Mouse (Mus musculus): ENCODE data around the gene Armh3. TPM values are rescaled to one million over a fixed set of nuclear protein-coding genes. Genes with fewer than 3 reads are reported as not detected.

The Armh3 gene
- total and polyA plus RNA-seq, 3 experiments = 1.1 to 4.9 (median 1.9) TPM

DNA sequence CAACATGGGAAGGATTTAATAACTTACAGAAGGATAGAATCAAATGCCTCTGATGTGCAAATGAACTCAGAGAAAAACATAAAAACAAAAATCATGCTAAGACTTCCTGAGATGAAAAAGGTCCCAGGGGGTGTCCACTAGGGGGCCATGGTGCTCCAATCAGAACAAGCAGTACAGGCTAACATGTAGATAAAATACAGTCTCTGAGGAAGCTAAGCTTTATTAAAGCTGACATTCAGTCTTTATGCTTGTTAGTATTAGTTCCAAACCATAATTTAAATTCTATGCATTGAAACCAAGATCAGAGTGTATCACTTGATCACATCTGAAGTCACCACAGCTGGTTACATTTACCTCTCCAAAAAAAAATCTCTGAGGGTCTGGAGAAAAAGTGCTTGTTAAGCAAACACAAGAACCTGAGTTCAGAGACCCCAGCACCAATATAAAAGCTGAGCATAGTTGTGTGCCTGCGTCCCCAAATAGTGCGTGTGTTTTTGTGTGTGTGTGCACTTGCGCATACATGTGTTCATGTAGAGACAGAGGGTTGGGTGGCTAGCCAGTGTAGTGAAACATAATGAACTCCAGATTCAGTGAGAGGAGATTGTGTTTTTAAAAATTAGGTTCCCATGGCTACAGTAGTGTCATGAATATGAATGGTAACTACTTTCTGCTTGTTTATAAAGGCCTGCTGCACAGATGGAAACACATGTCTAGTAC is 151.1 kb downstream of the Armh3 start:
- H3K4me1 ChIP-seq (ENCODE audit: control insufficient read depth in 1 of 2, insufficient read depth in 2 of 2) = peaks cover 3 to 39% of the 10 kb centered on the region in 2 experiments; a peak in 2 of 4 replicates
- H3K4me2 ChIP-seq (ENCODE audit: insufficient read depth, low read depth, poor library complexity, severe bottlenecking) = no peak overlapping the region
- no peaks in the 10 kb centered on the region for H3K27me3 ChIP-seq (replicated peaks)
- H3K4me3 ChIP-seq (replicated peaks in 1 of 3; ENCODE audit: low read depth in 2 of 3, low read length in 2 of 3, poor library complexity in 1 of 3) = no peak overlapping the region
- H3K79me2 ChIP-seq (replicated peaks; ENCODE audit: control insufficient read depth, extremely low read depth, insufficient read depth, poor library complexity, severe bottlenecking) = no peaks in the 10 kb centered on the region
- no peak overlapping the region for H3K27ac ChIP-seq (ENCODE audit: insufficient read depth, low read depth)
- no peak overlapping the region for H3K9ac ChIP-seq (ENCODE audit: insufficient read depth, low read depth)
- H3K9me3 ChIP-seq (replicated peaks; ENCODE audit: low read length) = no peaks in the 10 kb centered on the region
- no peaks in the 10 kb centered on the region for H3K36me3 ChIP-seq (replicated peaks in 1 of 2; ENCODE audit: control insufficient read depth in 1 of 2, insufficient read depth in 1 of 2, low read length in 1 of 2)
- dilution Hi-C loops (cut with MboI; ENCODE audit: extremely low pct_ligation_motif_present, extremely low pct_unique_long_range_greater_than_20kb, low sequenced_read_pairs) (no loop called here), in situ Hi-C loops (cut with MboI; ENCODE audit: low pct_ligation_motif_present, low pct_unique_long_range_greater_than_20kb, low sequenced_read_pairs) (no loop called here)
- DNase-seq (ENCODE audit: extremely low read depth) = peak; percentile 44
- TF ChIP-seq RAD21 (IDR thresholded peaks at IDR 0.05; ENCODE audit: low read depth, low read length) (peak; percentile 60), ZC3H11A (IDR thresholded peaks at IDR 0.05; ENCODE audit: low read depth, low read length) (no peak), CTCF (conservative IDR thresholded peaks at IDR 0.05 in 1 of 2, IDR thresholded peaks at IDR 0.05 in 1 of 2; ENCODE audit: low read depth in 2 of 2, low read length in 2 of 2) (peak; percentile 45 to 73), IRF4 (IDR thresholded peaks at IDR 0.05; ENCODE audit: low read depth, low read length) (no peak), SMC3 (IDR thresholded peaks at IDR 0.05; ENCODE audit: low read depth, low read length) (peak; percentile 49)

DNA sequence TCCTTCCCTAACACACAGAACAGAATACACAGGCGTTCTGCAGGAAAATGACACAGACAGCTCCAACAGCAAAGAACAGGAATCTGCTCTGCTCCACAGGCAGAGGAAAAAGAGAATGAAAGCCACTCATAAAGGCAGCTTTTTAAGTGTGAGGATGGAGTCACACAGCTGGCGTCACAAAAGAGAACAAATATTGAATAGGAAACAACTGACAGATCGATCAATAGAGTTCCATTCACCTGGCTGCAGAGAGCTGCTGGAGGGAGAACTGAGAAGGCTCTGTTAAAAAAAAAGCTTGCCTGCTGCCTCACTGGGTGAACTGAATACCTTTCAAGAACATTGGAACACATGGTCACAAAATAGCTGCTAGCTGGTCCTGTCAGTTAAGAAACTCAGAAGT is 154.1 kb downstream of the Armh3 start:
- TF ChIP-seq SIN3A (IDR thresholded peaks at IDR 0.05; ENCODE audit: low read length) = 0 out of 2 replicates have a peak, but pooled peaks have one; percentile 22
- no peak for TF ChIP-seq ZNF384 (IDR thresholded peaks at IDR 0.05; ENCODE audit: low read depth, low read length)
- TF ChIP-seq E2F4 (IDR thresholded peaks at IDR 0.05; ENCODE audit: insufficient replicate concordance, low read depth, low read length) = no peak
- TF ChIP-seq POLR2AphosphoS2 (IDR thresholded peaks at IDR 0.05; ENCODE audit: low read depth, low read length) = no peak
- Histone ChIP-seq H3K9ac (ENCODE audit: insufficient read depth, low read depth) (0 out of 2 replicates have a peak overlapping the region, but pooled peaks have one; percentile 27), H3K27ac (ENCODE audit: insufficient read depth, low read depth) (no peak overlapping the region)

GRCm38 (mm10) chr19:45843424-45843823 is 154.9 kb downstream of the Armh3 start:
- Histone ChIP-seq H3K4me2 (ENCODE audit: insufficient read depth, low read depth, poor library complexity, severe bottlenecking) (peak overlapping the region; percentile 76), H3K9ac (ENCODE audit: insufficient read depth, low read depth) (peak overlapping the region; percentile 27), H3K79me2 (replicated peaks; ENCODE audit: control insufficient read depth, extremely low read depth, insufficient read depth, poor library complexity, severe bottlenecking) (no peaks in the 10 kb centered on the region), H3K4me1 (ENCODE audit: control insufficient read depth in 1 of 2, insufficient read depth in 2 of 2) (peaks cover 3 to 40% of the 10 kb centered on the region in 2 experiments; a peak in 2 of 4 replicates), H3K27me3 (replicated peaks) (no peaks in the 10 kb centered on the region), H3K4me3 (replicated peaks in 1 of 3; ENCODE audit: low read depth in 2 of 3, low read length in 2 of 3, poor library complexity in 1 of 3) (peak overlapping the region; percentile 23 to 49 (median 48)), H3K36me3 (replicated peaks in 1 of 2; ENCODE audit: control insufficient read depth in 1 of 2, insufficient read depth in 1 of 2, low read length in 1 of 2) (no peaks in the 10 kb centered on the region), H3K9me3 (replicated peaks; ENCODE audit: low read length) (no peaks in the 10 kb centered on the region), H3K27ac (ENCODE audit: insufficient read depth, low read depth) (0 out of 2 replicates have a peak overlapping the region, but pooled peaks have one; percentile 38)
- in situ Hi-C loops (cut with MboI; ENCODE audit: low pct_ligation_motif_present, low pct_unique_long_range_greater_than_20kb, low sequenced_read_pairs) = no loop called here
- dilution Hi-C loops (cut with MboI; ENCODE audit: extremely low pct_ligation_motif_present, extremely low pct_unique_long_range_greater_than_20kb, low sequenced_read_pairs) = no loop called here
- peak; percentile 74 for DNase-seq (ENCODE audit: extremely low read depth)
- TF ChIP-seq KAT2A (IDR thresholded peaks at IDR 0.05; ENCODE audit: insufficient replicate concordance, low read length) (no peak), SIN3A (IDR thresholded peaks at IDR 0.05; ENCODE audit: low read length) (no peak; the same call in none of the 2 replicates), PAX5 (IDR thresholded peaks at IDR 0.05; ENCODE audit: low read length) (no peak), SMC3 (IDR thresholded peaks at IDR 0.05; ENCODE audit: low read depth, low read length) (no peak), CHD2 (IDR thresholded peaks at IDR 0.05; ENCODE audit: low read length) (peak; percentile 70; the same call in 1 of the 2 replicates), POLR2A (IDR thresholded peaks at IDR 0.05; ENCODE audit: low read depth, low read length) (peak; percentile 63), MEF2A (IDR thresholded peaks at IDR 0.05; ENCODE audit: borderline replicate concordance, low read depth, low read length) (peak; percentile 41; the same call in 1 of the 2 replicates), MXI1 (IDR thresholded peaks at IDR 0.05; ENCODE audit: low read depth, low read length) (peak; percentile 88), RAD21 (IDR thresholded peaks at IDR 0.05; ENCODE audit: low read depth, low read length) (no peak), CHD1 (IDR thresholded peaks at IDR 0.05; ENCODE audit: low read depth, low read length) (no peak), IRF4 (IDR thresholded peaks at IDR 0.05; ENCODE audit: low read depth, low read length) (peak; percentile 59), TCF12 (IDR thresholded peaks at IDR 0.05; ENCODE audit: low read depth, low read length) (peak; percentile 50; the same call in 1 of the 2 replicates), HCFC1 (IDR thresholded peaks at IDR 0.05; ENCODE audit: low read depth, low read length) (peak; percentile 43), MAX (IDR thresholded peaks at IDR 0.05; ENCODE audit: low read length) (peak; percentile 86), MAFK (IDR thresholded peaks at IDR 0.05; ENCODE audit: insufficient replicate concordance, low read length) (no peak), MYC (IDR thresholded peaks at IDR 0.05; ENCODE audit: low read depth, low read length) (peak; percentile 92), NRF1 (IDR thresholded peaks at IDR 0.05; ENCODE audit: low read depth, low read length) (peak; percentile 57; the same call in 1 of the 2 replicates), ELF1 (IDR thresholded peaks at IDR 0.05; ENCODE audit: low read depth, low read length) (peak; percentile 71), USF1 (IDR thresholded peaks at IDR 0.05; ENCODE audit: low read depth, low read length) (no peak)

More for the DNA sequence above, 154.1 kb downstream of the Armh3 start:
- DNase-seq (ENCODE audit: extremely low read depth) = no peak
- H3K4me2 ChIP-seq (ENCODE audit: insufficient read depth, low read depth, poor library complexity, severe bottlenecking) = peak overlapping the region; percentile 76
- no peaks in the 10 kb centered on the region for H3K9me3 ChIP-seq (replicated peaks; ENCODE audit: low read length)
- in situ Hi-C loops (cut with MboI; ENCODE audit: low pct_ligation_motif_present, low pct_unique_long_range_greater_than_20kb, low sequenced_read_pairs) (no loop called here), dilution Hi-C loops (cut with MboI; ENCODE audit: extremely low pct_ligation_motif_present, extremely low pct_unique_long_range_greater_than_20kb, low sequenced_read_pairs) (no loop called here)
- peak overlapping the region in 1 of 3 experiments; percentile 48 for H3K4me3 ChIP-seq (replicated peaks in 1 of 3; ENCODE audit: low read depth in 2 of 3, low read length in 2 of 3, poor library complexity in 1 of 3)
- H3K27me3 ChIP-seq (replicated peaks) = no peaks in the 10 kb centered on the region
- no peaks in the 10 kb centered on the region for H3K79me2 ChIP-seq (replicated peaks; ENCODE audit: control insufficient read depth, extremely low read depth, insufficient read depth, poor library complexity, severe bottlenecking)
- H3K36me3 ChIP-seq (replicated peaks in 1 of 2; ENCODE audit: control insufficient read depth in 1 of 2, insufficient read depth in 1 of 2, low read length in 1 of 2) = no peaks in the 10 kb centered on the region
- H3K4me1 ChIP-seq (ENCODE audit: control insufficient read depth in 1 of 2, insufficient read depth in 2 of 2) = peaks cover 3 to 40% of the 10 kb centered on the region in 2 experiments; a peak in 2 of 4 replicates

Measured in CH12.LX (cell line).